ENCODE assay signal across 1 mouse cellular context in the genomic region with DNA sequence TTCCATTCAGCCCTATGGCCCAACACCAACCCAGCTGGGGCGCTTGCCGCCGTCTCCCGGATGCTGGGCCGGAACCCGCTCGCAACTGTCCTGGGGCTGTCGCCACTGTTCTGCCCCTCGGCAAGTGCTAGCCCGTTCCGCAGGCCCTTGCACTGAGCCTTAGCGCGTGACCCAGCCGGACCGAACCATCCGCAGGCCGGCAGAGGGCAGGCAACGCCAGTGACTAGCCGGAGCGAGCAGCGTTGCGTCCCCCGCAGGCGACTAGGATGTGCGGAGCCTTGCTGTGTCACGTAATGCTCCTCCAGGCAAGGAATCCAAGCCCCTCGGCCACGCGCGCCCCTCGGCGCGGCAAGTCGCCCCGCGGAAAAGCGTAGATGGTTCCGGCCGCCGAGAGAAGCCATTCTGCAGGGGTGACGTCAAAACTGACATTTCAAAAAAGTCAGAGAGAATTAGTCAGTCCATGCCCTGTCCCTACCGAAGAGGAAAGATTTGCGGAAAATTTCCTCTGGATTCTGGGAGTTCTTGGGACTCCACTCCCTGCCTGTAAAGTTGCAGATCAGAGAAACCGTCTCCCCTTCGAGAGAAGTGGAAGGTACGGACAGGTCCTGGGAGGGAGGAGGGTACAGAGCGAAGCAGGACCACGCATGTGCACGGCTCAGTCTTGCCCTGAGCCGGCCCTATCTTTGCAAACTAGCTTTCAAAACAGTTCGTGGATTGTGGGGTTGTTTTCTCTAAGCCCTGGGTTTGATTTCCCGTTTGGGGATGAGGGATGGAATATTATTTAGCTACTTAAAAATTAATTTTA.
TF ChIP-seq lines count a peak whose summit lies in the region.

A gene (minus strand): TSS at position 347 of the 805 bp plus-strand sequence.

TF ChIP-seq in CH12.LX, 34 proteins besides CTCF, POLR2A, EP300 and RAD21 (continued from another document):
- TF ChIP-seq ELF1 (IDR thresholded peaks at IDR 0.05; ENCODE audit: low read depth, low read length) (peak; percentile 26; the same call in 1 of the 2 replicates), CHD1 (IDR thresholded peaks at IDR 0.05; ENCODE audit: low read depth, low read length) (peak; percentile 100), POLR2AphosphoS2 (IDR thresholded peaks at IDR 0.05; ENCODE audit: low read depth, low read length) (peak; percentile 95), USF2 (conservative IDR thresholded peaks at IDR 0.05; ENCODE audit: low read depth, low read length) (no peak), MEF2A (IDR thresholded peaks at IDR 0.05; ENCODE audit: borderline replicate concordance, low read depth, low read length) (peak; percentile 60), JUN (IDR thresholded peaks at IDR 0.05; ENCODE audit: insufficient read depth, low read depth, low read length) (no peak), HCFC1 (IDR thresholded peaks at IDR 0.05; ENCODE audit: low read depth, low read length) (peak; percentile 77), JUND (conservative IDR thresholded peaks at IDR 0.05; ENCODE audit: low read depth, low read length) (peak; percentile 34; the same call in 1 of the 2 replicates), SMC3 (IDR thresholded peaks at IDR 0.05; ENCODE audit: low read depth, low read length) (no peak), ZNF384 (IDR thresholded peaks at IDR 0.05; ENCODE audit: low read depth, low read length) (no peak), ZC3H11A (IDR thresholded peaks at IDR 0.05; ENCODE audit: low read depth, low read length) (no peak), ZKSCAN1 (IDR thresholded peaks at IDR 0.05; ENCODE audit: borderline replicate concordance, low read depth, low read length) (no peak), MYC (IDR thresholded peaks at IDR 0.05; ENCODE audit: low read depth, low read length) (peak; percentile 86; the same call in 1 of the 2 replicates), KAT2A (IDR thresholded peaks at IDR 0.05; ENCODE audit: insufficient replicate concordance, low read length) (0 out of 2 replicates have a peak, but pooled peaks have one; percentile 43), USF1 (IDR thresholded peaks at IDR 0.05; ENCODE audit: low read depth, low read length) (peak; percentile 38), IRF4 (IDR thresholded peaks at IDR 0.05; ENCODE audit: low read depth, low read length) (peak; percentile 12), RCOR1 (conservative IDR thresholded peaks at IDR 0.05; ENCODE audit: low read depth, low read length) (peak; percentile 87; the same call in 1 of the 2 replicates), MAX (IDR thresholded peaks at IDR 0.05; ENCODE audit: low read length) (peak; percentile 63), TCF12 (IDR thresholded peaks at IDR 0.05; ENCODE audit: low read depth, low read length) (peak; percentile 96), BHLHE40 (IDR thresholded peaks at IDR 0.05; ENCODE audit: low read depth, low read length) (peak; percentile 69), ETS1 (conservative IDR thresholded peaks at IDR 0.05; ENCODE audit: low read depth, low read length) (no peak), CHD2 (IDR thresholded peaks at IDR 0.05; ENCODE audit: low read length) (no peak), MAFK (IDR thresholded peaks at IDR 0.05; ENCODE audit: insufficient replicate concordance, low read length) (no peak), GABPA (IDR thresholded peaks at IDR 0.05; ENCODE audit: insufficient replicate concordance, low read depth, low read length) (no peak), ZMIZ1 (IDR thresholded peaks at IDR 0.05; ENCODE audit: low read depth, low read length) (peak; percentile 96), E2F4 (IDR thresholded peaks at IDR 0.05; ENCODE audit: insufficient replicate concordance, low read depth, low read length) (0 out of 2 replicates have a peak, but pooled peaks have one; percentile 20), SIN3A (IDR thresholded peaks at IDR 0.05; ENCODE audit: low read length) (peak; percentile 98), PAX5 (IDR thresholded peaks at IDR 0.05; ENCODE audit: low read length) (no peak), NELFE (IDR thresholded peaks at IDR 0.05; ENCODE audit: low read depth, low read length) (peak; percentile 98), UBTF (IDR thresholded peaks at IDR 0.05; ENCODE audit: low read depth, low read length) (peak; percentile 60; the same call in 1 of the 2 replicates), MAZ (IDR thresholded peaks at IDR 0.05; ENCODE audit: low read depth, low read length) (peak; percentile 97)
